Mouse (Mus musculus) liver, postnatal 0 days (tissue): ENCODE measurements around the gene Rsrc2.

ENCODE experiments used
- CTCF ChIP-seq: sonication (generic); IDR thresholded peaks from 2 replicates; pipeline ENCODE4 v1.5.1; 2016; ENCODE audit warnings: antibody characterized with exemption, low read depth
- EP300 ChIP-seq: IDR thresholded peaks from 2 replicates; pipeline ENCODE4 v1.6.1; 2016; ENCODE audit warnings: antibody characterized with exemption, low read depth, mild to moderate bottlenecking

DNA sequence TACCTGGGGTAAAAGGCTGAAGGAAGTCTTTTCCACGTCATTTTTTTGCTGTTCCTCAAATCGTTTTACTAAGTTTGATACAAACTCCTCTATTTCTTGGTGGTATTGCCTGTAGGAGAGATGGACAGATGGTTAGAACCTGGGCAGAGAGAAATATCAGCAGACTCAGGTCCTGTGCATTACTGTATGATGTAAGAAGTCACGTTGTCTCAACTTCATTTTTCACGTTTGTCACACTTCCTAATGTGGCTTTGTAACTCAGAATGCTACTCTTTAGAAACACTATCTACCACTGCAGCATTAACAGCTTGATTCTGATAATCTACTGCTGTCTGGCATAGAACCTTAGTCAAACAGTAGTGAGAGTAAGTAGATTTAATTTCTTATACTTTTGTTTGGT lies 34.6 kb downstream of the Rsrc2 start:
- TF ChIP-seq CTCF = no peak
- no peak for TF ChIP-seq EP300
